In genomic region chr7:44547725-44548124, GRCm38 (mm10) we compare ENCODE assay signal across 1 mouse cellular context.
TF ChIP-seq lines count a peak whose summit lies in the region.

No protein-coding gene starts in this region.

TF ChIP-seq in CH12.LX, 34 proteins besides CTCF, POLR2A, EP300 and RAD21 (continued from another document):
- no peak for TF ChIP-seq E2F4 (IDR thresholded peaks at IDR 0.05; ENCODE audit: insufficient replicate concordance, low read depth, low read length)
- peak; percentile 70; the same call in 1 of the 2 replicates for TF ChIP-seq CHD2 (IDR thresholded peaks at IDR 0.05; ENCODE audit: low read length)
